Mouse (Mus musculus): ENCODE results near the gene Xrra1. TPM values are rescaled to one million over a fixed set of nuclear protein-coding genes. Genes with fewer than 3 reads are reported as not detected.

Gene Xrra1
- polyA plus RNA-seq, 1 experiment from 2014 or later, result 0.44 TPM

- no peaks in the 10 kb centered on the region for H3K27me3 ChIP-seq
- no peak overlapping the region for H3K27ac ChIP-seq
- WGBS, result 85% methylated on average over 3 of the region's 3 CpGs
- no peak overlapping the region for H3K9ac ChIP-seq
- no peak for ATAC-seq (ENCODE audit: low FRiP score)
- H3K9me3 ChIP-seq (replicated peaks), result no peaks in the 10 kb centered on the region
- H3K4me2 ChIP-seq (replicated peaks), result no peak overlapping the region
- no peak overlapping the region for H3K4me3 ChIP-seq
- no peaks in the 10 kb centered on the region for H3K4me1 ChIP-seq
- H3K36me3 ChIP-seq, result no peaks in the 10 kb centered on the region
Observed at GRCm38 (mm10) chr7:99907463-99907862, 48.5 kb downstream of the Xrra1 start.

DNA sequence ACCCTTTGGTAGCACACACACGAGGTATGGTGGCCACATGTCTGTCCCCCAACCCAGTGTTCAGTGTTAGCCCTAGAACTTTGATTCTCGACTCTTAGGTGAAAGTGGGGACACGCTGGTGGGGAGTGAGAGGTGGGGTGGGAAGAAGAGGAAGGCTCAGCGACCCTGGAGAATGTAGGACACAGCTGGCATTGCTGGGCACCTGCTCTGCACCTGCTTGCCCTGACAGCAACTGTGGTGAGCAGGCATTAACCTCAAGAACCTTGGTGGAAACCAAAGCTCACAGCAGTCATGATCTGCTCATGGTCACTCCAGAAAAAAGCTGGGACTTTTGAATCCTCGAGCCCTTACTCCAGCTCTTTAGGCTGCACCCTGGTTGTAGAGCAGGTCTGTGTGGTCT is 52.1 kb downstream of the Xrra1 start:
- Histone ChIP-seq H3K9ac (no peak overlapping the region), H3K36me3 (no peaks in the 10 kb centered on the region), H3K4me2 (replicated peaks) (no peak overlapping the region), H3K27me3 (no peaks in the 10 kb centered on the region), H3K27ac (no peak overlapping the region), H3K9me3 (replicated peaks) (no peaks in the 10 kb centered on the region), H3K4me1 (no peaks in the 10 kb centered on the region), H3K4me3 (no peak overlapping the region)
- 80% methylated on average over 5 of the region's 5 CpGs for WGBS
- ATAC-seq (ENCODE audit: low FRiP score), result no peak

DNA sequence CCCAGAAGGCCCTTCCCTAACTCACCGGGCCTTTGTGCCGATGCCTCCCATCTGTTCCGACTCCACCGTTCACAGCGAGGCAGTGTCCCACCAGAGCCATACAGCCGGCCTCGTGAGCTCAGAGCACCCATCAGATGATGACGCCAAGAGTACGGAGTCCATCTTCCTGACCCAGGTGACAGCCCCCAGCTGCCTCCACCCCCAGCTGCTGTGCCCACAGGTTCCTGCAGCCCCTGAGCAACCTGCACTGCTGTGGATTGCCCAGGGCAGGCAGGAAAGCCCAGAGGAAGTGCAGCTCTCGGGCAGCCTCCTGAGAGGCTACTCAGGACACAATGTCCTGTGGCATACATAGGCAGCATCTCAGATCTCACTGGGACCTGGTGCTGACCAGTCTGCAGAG is 55.4 kb downstream of the Xrra1 start:
- Histone ChIP-seq H3K9ac (no peak overlapping the region), H3K36me3 (no peaks in the 10 kb centered on the region), H3K4me3 (no peak overlapping the region), H3K4me1 (peaks cover 18% of the 10 kb centered on the region), H3K27me3 (peaks cover 23% of the 10 kb centered on the region), H3K27ac (no peak overlapping the region), H3K4me2 (replicated peaks) (no peak overlapping the region), H3K9me3 (replicated peaks) (no peaks in the 10 kb centered on the region)
- 84% methylated on average over 10 of the region's 10 CpGs for WGBS
- no peak for ATAC-seq (ENCODE audit: low FRiP score)

DNA sequence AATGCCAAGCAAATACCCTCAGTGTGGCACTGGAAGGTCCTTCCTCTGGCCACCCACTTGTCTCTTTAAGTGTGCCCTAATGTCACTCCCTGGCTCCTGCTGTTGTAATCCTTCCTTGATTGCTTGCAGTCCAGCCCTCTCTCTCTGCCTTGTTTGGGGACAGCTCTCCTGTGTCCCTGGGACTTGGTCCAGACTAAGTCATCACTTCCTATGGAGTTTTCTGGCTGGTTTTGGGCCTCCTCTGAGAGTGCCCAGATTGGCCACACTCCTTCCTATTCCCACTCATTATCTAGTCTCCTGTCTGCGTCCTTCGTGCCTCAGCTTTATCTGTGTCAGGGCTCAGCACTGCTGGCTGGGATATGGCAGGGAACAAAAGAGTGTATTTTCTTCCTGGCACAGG is 56.6 kb downstream of the Xrra1 start:
- no peak overlapping the region for H3K4me2 ChIP-seq (replicated peaks)

DNA sequence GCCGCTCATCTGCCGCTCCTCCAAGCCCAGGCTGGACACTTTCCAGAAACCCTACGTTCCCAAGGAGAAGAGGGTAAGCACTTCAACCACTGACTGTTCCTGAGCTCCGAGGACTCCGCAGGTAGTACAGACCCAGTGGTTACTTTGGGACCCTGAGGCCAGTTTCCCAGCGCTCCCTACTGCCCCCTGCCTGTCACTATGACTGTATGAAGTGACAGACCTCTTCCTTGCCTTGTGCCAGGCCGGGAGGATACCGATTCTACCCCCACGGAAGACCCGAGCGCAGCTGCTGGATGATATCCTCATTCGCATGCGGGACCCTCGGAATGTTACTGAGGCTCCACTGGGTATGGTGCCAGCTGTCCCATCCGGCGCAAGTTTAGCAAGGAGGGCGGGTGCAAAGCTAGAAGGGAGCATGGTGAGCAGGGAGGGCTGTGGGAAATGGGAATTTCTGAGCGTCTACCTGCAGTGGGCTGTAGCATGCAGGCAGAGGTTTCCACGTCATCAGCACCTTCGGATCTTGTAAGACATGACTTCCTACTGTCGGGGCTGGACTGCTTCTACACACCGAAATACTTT is 57.9 kb downstream of the Xrra1 start:
- H3K27ac ChIP-seq, result no peak overlapping the region
- peak; percentile 41 for ATAC-seq (ENCODE audit: low FRiP score)

More for the DNA sequence above, 56.6 kb downstream of the Xrra1 start:
- Histone ChIP-seq H3K27ac (no peak overlapping the region), H3K27me3 (peaks cover 23% of the 10 kb centered on the region), H3K36me3 (0 out of 2 replicates have a peak, but pooled peaks cover under 1% of the 10 kb centered on the region), H3K4me3 (no peak overlapping the region), H3K9me3 (replicated peaks) (no peaks in the 10 kb centered on the region), H3K4me1 (peaks cover 18% of the 10 kb centered on the region), H3K9ac (no peak overlapping the region)
- no peak for ATAC-seq (ENCODE audit: low FRiP score)
- WGBS, result 84% methylated on average over 2 of the region's 2 CpGs

GRCm38 (mm10) chr7:99917320-99917844 is 58.5 kb downstream of the Xrra1 start:
- Histone ChIP-seq H3K4me1 (peaks cover 18% of the 10 kb centered on the region), H3K4me3 (peak overlapping the region; percentile 27), H3K36me3 (0 out of 2 replicates have a peak, but pooled peaks cover 4% of the 10 kb centered on the region), H3K9ac (peak overlapping the region; percentile 49; the same call in 1 of the 2 replicates), H3K9me3 (replicated peaks) (no peaks in the 10 kb centered on the region), H3K4me2 (replicated peaks) (peak overlapping the region; percentile 59), H3K27ac (no peak overlapping the region), H3K27me3 (peaks cover 23% of the 10 kb centered on the region)
- WGBS, result 2% methylated on average over 36 of the region's 36 CpGs
- peak; percentile 55 for ATAC-seq (ENCODE audit: low FRiP score)

More for the DNA sequence above, 57.9 kb downstream of the Xrra1 start:
- H3K4me3 ChIP-seq, result peak overlapping the region; percentile 27
- 5% methylated on average over 22 of the region's 22 CpGs for WGBS
- H3K27me3 ChIP-seq, result peaks cover 23% of the 10 kb centered on the region
- H3K4me2 ChIP-seq (replicated peaks), result peak overlapping the region; percentile 59
- H3K9me3 ChIP-seq (replicated peaks), result no peaks in the 10 kb centered on the region
- peak overlapping the region; percentile 49; the same call in 1 of the 2 replicates for H3K9ac ChIP-seq
- H3K4me1 ChIP-seq, result peaks cover 18% of the 10 kb centered on the region
- 0 out of 2 replicates have a peak, but pooled peaks cover 4% of the 10 kb centered on the region for H3K36me3 ChIP-seq

GRCm38 (mm10) chr7:99919164-99919563 is 60.2 kb downstream of the Xrra1 start:
- ATAC-seq (ENCODE audit: low FRiP score), result no peak
- Histone ChIP-seq H3K27ac (no peak overlapping the region), H3K4me1 (peaks cover 18% of the 10 kb centered on the region), H3K27me3 (peaks cover 23% of the 10 kb centered on the region), H3K4me2 (replicated peaks) (no peak overlapping the region), H3K9ac (no peak overlapping the region), H3K9me3 (replicated peaks) (no peaks in the 10 kb centered on the region), H3K4me3 (no peak overlapping the region), H3K36me3 (peaks cover 17% of the 10 kb centered on the region)
- 93% methylated on average over 2 of the region's 2 CpGs for WGBS

DNA sequence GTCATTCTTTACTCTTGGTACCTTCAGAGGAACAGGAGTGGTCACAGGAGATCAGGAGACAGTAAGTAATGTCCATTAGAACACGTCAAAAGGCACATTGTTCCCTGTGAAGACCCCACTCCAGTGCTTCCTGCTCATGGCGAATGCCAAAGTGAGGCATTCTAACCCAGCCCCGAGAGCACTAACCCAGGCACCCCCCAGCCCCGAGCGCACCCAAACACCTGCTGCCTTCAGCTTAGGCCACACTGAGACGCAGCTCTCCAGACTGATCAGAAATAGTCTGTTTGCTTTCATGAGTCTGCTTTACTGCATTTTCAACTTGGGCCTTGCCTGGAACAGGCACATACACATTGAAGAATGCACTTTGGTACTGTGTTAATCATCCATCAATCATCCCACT is 61.1 kb downstream of the Xrra1 start:
- WGBS, result 96% methylated on average over 6 of the region's 6 CpGs
- Histone ChIP-seq H3K4me2 (replicated peaks) (no peak overlapping the region), H3K27ac (no peak overlapping the region), H3K4me3 (no peak overlapping the region), H3K9me3 (replicated peaks) (no peaks in the 10 kb centered on the region), H3K36me3 (peaks cover 25% of the 10 kb centered on the region), H3K9ac (no peak overlapping the region), H3K27me3 (peaks cover 23% of the 10 kb centered on the region), H3K4me1 (peaks cover 18% of the 10 kb centered on the region)
- ATAC-seq (ENCODE audit: low FRiP score), result no peak

DNA sequence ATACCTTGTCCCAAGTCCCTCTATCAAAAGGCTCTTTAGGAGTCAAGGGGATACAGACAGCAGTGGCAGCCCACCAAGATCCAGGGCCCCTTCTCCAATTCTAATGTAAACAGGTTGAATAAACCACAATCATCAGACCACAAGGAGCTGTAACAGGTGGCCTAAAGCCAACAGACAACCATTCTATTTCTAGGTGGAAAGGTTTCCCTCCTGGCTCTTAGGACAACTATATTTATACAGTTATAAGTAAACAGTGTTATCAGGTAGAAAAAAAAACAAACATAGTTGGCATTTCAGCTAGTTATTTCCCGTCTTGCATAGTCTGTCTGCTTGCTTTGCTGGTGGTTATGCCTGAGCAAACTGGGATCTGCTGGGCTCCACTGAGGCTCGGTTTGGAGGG is 61.5 kb downstream of the Xrra1 start:
- 87% methylated on average over 2 of the region's 2 CpGs for WGBS
- peaks cover 18% of the 10 kb centered on the region for H3K4me1 ChIP-seq
- peaks cover 23% of the 10 kb centered on the region for H3K27me3 ChIP-seq
- no peaks in the 10 kb centered on the region for H3K9me3 ChIP-seq (replicated peaks)
- no peak overlapping the region for H3K9ac ChIP-seq
- no peak for ATAC-seq (ENCODE audit: low FRiP score)
- H3K4me3 ChIP-seq, result no peak overlapping the region
- no peak overlapping the region for H3K4me2 ChIP-seq (replicated peaks)
- peaks cover 29% of the 10 kb centered on the region for H3K36me3 ChIP-seq
- no peak overlapping the region for H3K27ac ChIP-seq

DNA sequence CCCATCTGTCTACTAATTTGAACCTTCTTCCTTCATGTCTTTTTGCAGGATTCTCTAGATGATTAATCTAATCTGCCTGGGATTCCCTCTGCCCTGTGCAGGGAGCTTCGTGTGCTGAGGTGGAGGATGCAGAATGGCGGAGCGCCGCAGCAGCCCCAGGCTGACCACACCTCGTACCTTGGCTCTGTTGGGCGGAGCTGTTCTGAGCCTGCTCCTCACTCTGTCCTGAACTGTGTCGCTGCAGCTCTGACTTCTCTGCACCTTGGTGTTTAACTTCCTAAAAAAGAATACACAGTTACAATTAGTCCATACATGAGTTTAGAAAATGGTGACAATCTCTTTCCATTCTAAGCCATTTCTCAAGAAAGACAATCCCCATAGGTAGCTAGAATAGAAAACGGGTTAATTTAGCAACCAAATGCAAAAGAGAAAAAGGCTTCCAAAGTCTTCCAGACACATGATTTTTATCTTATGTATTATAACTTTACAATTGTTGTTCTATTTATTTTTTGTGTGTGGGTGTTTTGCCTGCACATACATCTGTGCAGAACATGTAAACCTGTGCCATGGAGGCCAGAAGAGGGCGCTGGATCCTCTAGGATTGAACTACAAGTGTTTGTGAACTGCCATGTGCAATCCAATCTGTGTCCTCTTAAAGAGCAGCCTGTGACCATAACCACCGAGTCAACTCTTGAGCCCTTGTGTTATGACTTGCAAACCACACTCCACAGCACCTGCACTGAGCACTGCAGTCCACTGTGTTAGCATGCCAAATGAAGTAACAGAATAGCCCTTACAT is 68.2 kb downstream of the Xrra1 start:
- no peak overlapping the region for H3K4me3 ChIP-seq
- no peak overlapping the region for H3K27ac ChIP-seq
- WGBS, result 80% methylated on average over 10 of the region's 10 CpGs
- H3K4me1 ChIP-seq, result no peaks in the 10 kb centered on the region
- H3K9ac ChIP-seq, result no peak overlapping the region
- no peaks in the 10 kb centered on the region for H3K9me3 ChIP-seq (replicated peaks)
- H3K36me3 ChIP-seq, result peaks cover 56% of the 10 kb centered on the region
- H3K4me2 ChIP-seq (replicated peaks), result no peak overlapping the region
- no peaks in the 10 kb centered on the region for H3K27me3 ChIP-seq
- ATAC-seq (ENCODE audit: low FRiP score), result no peak

DNA sequence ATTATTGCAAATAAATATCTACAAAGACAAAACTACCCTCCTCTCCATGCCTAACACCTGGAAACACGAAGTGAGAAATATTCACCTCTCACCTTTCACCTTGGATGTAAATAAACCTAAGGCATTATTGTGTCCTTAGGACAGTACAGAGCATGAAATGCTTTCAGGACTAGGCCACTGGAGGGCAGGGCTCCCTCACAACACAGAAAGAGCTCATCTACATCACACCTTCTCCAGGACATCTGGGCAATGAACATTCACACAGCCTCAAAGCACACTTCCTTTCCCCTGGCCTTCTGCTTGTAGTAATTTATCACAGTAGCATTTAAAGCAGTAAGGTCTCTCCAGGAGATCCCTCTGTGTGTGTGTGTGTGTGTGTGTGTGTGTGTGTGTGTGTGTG is 76.8 kb downstream of the Xrra1 start:
- 83% methylated on average over 1 of the region's 1 CpGs for WGBS
- Histone ChIP-seq H3K36me3 (peaks cover 47% of the 10 kb centered on the region), H3K9ac (no peak overlapping the region), H3K4me1 (no peaks in the 10 kb centered on the region), H3K9me3 (replicated peaks) (no peaks in the 10 kb centered on the region), H3K4me2 (replicated peaks) (no peak overlapping the region), H3K27me3 (no peaks in the 10 kb centered on the region), H3K4me3 (no peak overlapping the region), H3K27ac (no peak overlapping the region)
- ATAC-seq (ENCODE audit: low FRiP score), result no peak

DNA sequence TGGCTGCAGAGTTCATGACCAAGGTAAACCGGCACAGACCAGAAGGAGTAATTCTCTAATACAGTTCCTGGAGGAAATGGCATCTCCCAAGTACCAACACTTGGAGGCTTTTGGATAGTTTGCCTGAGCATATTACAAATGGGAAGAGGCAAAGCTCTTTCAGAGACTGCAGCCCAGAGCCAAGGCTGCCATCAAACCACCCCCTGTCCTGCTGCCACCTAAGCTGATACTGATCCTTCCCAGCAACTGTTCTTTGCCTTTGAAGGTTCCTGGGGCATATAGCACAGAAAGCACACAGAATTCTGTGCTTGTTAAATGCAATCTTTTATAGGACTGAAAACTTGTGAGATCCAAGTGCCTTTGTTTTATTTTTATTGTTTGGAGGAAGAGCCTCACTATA is 81.8 kb downstream of the Xrra1 start:
- Histone ChIP-seq H3K4me3 (no peak overlapping the region), H3K9me3 (replicated peaks) (no peaks in the 10 kb centered on the region), H3K4me1 (no peaks in the 10 kb centered on the region), H3K4me2 (replicated peaks) (no peak overlapping the region), H3K9ac (no peak overlapping the region), H3K27me3 (no peaks in the 10 kb centered on the region), H3K36me3 (peaks cover 52% of the 10 kb centered on the region), H3K27ac (no peak overlapping the region)
- WGBS, result 96% methylated on average over 1 of the region's 1 CpGs
- ATAC-seq (ENCODE audit: low FRiP score), result no peak
